Mouse (Mus musculus): Measurements from ENCODE around the gene Tia1. TPM values are rescaled to one million over a fixed set of nuclear protein-coding genes. Genes with fewer than 3 reads are reported as not detected.

Gene Tia1
- total RNA-seq, 2 experiments from 2014 or later, result 43.1 to 54.0 TPM

GRCm38 (mm10) chr6:86383370-86383769, 20.6 kb upstream of the Tia1 start:
- intact Hi-C loops (cut with DNase I), result no loop called here

GRCm38 (mm10) chr6:86384692-86385091, 19.3 kb upstream of the Tia1 start:
- intact Hi-C loops (cut with DNase I), result no loop called here
- DNase-seq, result no peak

More at GRCm38 (mm10) chr6:86383370-86383769, 20.6 kb upstream of the Tia1 start:
- no peak for DNase-seq

- intact Hi-C loops (cut with DNase I), result no loop called here
- no peak for DNase-seq
Observed at GRCm38 (mm10) chr6:86385362-86386104, 18.5 kb upstream of the Tia1 start.

GRCm38 (mm10) chr6:86387313-86387712, 16.7 kb upstream of the Tia1 start:
- no peak for DNase-seq
- intact Hi-C loops (cut with DNase I), result no loop called here

GRCm38 (mm10) chr6:86388461-86388860, 15.6 kb upstream of the Tia1 start:
- DNase-seq, result no peak
- intact Hi-C loops (cut with DNase I), result no loop called here

- no peak for DNase-seq
- intact Hi-C loops (cut with DNase I), result no loop called here
Observed at GRCm38 (mm10) chr6:86391326-86391725, 12.7 kb upstream of the Tia1 start.

- no peak for DNase-seq
- intact Hi-C loops (cut with DNase I), result no loop called here
Observed at GRCm38 (mm10) chr6:86393187-86393586, 10.8 kb upstream of the Tia1 start.

- no peak for DNase-seq
- intact Hi-C loops (cut with DNase I), result no loop called here
Observed at GRCm38 (mm10) chr6:86394078-86394720, 9.8 kb upstream of the Tia1 start.

GRCm38 (mm10) chr6:86395021-86395420, 9.0 kb upstream of the Tia1 start:
- no peak for DNase-seq
- intact Hi-C loops (cut with DNase I), result no loop called here

- no peak for DNase-seq
- intact Hi-C loops (cut with DNase I), result loop anchor here (2.0 kb wide), 1 partner anchor 25 kb away; the partner anchor contains the start of gene Snrpg
Observed at GRCm38 (mm10) chr6:86395969-86396368, 8.1 kb upstream of the Tia1 start.

- DNase-seq, result peak; percentile 92 to 93
- intact Hi-C loops (cut with DNase I), result loop anchor here (2.0 kb wide), 1 partner anchor 26 kb away; the partner anchor contains the start of gene Snrpg
Observed at GRCm38 (mm10) chr6:86396581-86397256, 7.3 kb upstream of the Tia1 start, which contains the start of gene Pcyox1. Pcyox1 (minus strand) TSS chr6:86397154.

- intact Hi-C loops (cut with DNase I), result loop anchor here (2.0 kb wide), 1 partner anchor 27 kb away; the partner anchor contains the start of gene Snrpg
- DNase-seq, result no peak
Observed at GRCm38 (mm10) chr6:86397257-86397980, 6.6 kb upstream of the Tia1 start.

- DNase-seq, result no peak
- intact Hi-C loops (cut with DNase I), result no loop called here
Observed at GRCm38 (mm10) chr6:86398986-86399385, 5.0 kb upstream of the Tia1 start.

- DNase-seq, result no peak
- intact Hi-C loops (cut with DNase I), result loop anchor here (2.0 kb wide), 2 partner anchors 257 to 273 kb away; no protein-coding TSS in a partner anchor
Observed at GRCm38 (mm10) chr6:86399995-86400394, 4.0 kb upstream of the Tia1 start.

GRCm38 (mm10) chr6:86400972-86401371, 3.0 kb upstream of the Tia1 start:
- DNase-seq, result peak; percentile 84 to 85
- intact Hi-C loops (cut with DNase I), result loop anchor here (1.0 to 2.0 kb wide), 3 partner anchors 37 to 274 kb away; no protein-coding TSS in a partner anchor

GRCm38 (mm10) chr6:86402681-86403607, 1.1 kb upstream of the Tia1 start:
- no peak for DNase-seq
- intact Hi-C loops (cut with DNase I), result no loop called here

GRCm38 (mm10) chr6:86403728-86404099, 305 bp upstream of the Tia1 start:
- DNase-seq, result peak; percentile 90 to 93
- intact Hi-C loops (cut with DNase I), result no loop called here

- peak in 1 of 2 experiments; percentile 25 for DNase-seq
- intact Hi-C loops (cut with DNase I), result no loop called here
Observed at GRCm38 (mm10) chr6:86404996-86405395, 977 bp downstream of the Tia1 start.

- intact Hi-C loops (cut with DNase I), result no loop called here
- no peak for DNase-seq
Observed at GRCm38 (mm10) chr6:86406306-86406705, 2.3 kb downstream of the Tia1 start.
